Mouse (Mus musculus): ENCODE measurements around the gene Pgbd5.
"Not testable (repeated sequence)": the region's sequence is repeated elsewhere in the genome, so short reads cannot be mapped to it uniquely, and the experiment has no call there.

Pgbd5 gene

DNA sequence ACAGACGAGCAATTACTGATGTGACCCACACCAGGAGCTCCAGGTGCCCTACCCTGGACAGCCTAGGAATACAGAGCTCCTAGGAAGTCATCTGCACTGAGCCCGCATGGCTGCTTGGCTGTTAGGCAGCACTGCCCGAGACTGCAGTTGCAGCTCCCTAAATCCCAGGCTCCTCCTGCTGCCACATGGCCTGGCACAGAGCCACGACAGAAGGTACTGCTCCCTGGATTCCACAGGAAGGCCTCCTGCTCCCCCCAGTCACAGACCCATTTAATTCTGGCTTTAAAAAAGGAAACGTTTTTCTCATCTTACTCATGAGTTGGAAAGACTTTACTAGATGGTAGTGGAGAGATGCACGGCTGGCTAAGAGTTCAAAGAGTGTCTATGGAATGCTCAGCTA is 10.0 kb downstream of the Pgbd5 start:
- DNase-seq (ENCODE audit: low spot score), result no peak

- not testable (repeated sequence) for DNase-seq (ENCODE audit: low spot score)
Measured at GRCm38 (mm10) chr8:124428721-124429120, 10.7 kb downstream of the Pgbd5 start.

- DNase-seq (ENCODE audit: low spot score), result peak; percentile 12
Measured at GRCm38 (mm10) chr8:124421413-124421812, 18.0 kb downstream of the Pgbd5 start.

DNA sequence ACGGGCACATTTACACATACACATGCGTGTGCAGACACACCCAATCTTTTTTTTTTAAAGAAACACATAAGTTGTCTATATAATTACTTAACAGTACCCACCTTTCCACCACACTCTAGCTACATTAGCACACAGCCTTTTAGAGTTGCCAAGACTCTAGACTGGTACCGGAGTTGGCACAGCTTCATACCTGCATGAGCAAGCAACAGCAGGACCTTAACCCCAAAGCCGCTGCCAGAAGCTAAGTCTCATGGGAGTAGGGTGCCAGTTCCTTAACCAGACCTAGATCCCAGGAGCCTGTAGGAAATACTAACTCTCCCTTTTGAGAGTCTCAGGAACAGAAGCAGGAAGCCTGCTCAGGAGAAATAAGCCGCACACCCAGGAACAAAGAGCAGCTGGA is 20.5 kb downstream of the Pgbd5 start:
- no peak for DNase-seq (ENCODE audit: low spot score)

GRCm38 (mm10) chr8:124418185-124418584 is 21.3 kb downstream of the Pgbd5 start:
- DNase-seq (ENCODE audit: low spot score), result no peak

DNA sequence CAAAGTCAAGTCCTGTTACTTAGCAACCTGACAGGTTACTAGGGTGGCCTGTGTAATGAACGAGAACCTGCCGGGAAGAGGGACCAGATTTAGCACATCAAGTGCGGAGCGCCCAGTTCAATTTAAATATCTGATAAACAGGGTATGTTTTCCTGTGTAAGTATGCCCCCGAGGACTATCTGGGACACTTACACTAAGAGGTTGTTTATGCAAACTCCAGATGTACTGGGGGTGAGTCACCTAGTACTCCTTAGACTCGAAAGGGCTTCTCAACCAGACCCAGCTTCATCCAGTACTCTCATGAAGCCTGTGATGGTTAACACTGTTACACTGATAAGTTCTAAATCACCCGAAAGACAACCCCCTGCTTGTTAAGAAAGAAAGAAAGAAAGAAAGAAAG is 22.8 kb downstream of the Pgbd5 start:
- no peak for DNase-seq (ENCODE audit: low spot score)

DNA sequence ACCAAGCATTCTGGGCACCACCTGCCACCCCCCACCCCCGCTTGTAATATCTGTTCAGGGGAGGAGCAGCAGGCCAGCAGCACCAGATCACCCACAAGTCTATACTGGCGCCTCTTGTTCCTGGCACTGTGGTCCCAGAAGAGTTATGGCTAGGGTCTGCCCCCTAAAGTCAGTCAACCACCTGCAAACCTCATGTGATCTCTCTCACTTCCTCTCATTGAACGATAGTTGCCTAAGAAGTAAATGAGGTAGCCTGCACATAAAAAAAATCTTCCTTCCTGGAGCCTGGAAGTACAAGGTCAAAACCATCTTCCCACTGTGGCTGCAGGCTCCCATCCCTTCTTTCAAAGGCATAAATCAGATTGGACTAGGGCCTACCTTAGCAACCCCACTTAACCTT is 23.7 kb downstream of the Pgbd5 start:
- DNase-seq (ENCODE audit: low spot score), result no peak

DNA sequence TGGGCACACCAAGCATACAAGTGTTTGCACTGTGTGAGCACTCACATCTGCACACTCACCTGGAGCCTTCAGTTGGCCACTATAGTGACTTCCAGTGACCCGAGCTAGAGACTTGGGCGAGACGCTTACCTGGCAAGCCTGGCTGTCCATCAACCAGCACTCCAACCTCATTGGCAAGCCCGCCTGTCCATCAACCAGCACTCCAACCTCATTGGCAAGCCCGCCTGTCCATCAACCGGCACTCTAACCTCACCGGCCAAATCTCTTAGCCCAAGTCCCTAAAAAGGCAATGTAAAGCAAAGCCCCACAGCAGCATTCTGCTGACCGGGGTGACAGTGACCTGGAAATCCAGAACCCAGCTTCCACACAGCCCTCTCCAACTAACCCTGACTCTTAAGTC is 24.5 kb downstream of the Pgbd5 start:
- no peak for DNase-seq (ENCODE audit: low spot score)

DNA sequence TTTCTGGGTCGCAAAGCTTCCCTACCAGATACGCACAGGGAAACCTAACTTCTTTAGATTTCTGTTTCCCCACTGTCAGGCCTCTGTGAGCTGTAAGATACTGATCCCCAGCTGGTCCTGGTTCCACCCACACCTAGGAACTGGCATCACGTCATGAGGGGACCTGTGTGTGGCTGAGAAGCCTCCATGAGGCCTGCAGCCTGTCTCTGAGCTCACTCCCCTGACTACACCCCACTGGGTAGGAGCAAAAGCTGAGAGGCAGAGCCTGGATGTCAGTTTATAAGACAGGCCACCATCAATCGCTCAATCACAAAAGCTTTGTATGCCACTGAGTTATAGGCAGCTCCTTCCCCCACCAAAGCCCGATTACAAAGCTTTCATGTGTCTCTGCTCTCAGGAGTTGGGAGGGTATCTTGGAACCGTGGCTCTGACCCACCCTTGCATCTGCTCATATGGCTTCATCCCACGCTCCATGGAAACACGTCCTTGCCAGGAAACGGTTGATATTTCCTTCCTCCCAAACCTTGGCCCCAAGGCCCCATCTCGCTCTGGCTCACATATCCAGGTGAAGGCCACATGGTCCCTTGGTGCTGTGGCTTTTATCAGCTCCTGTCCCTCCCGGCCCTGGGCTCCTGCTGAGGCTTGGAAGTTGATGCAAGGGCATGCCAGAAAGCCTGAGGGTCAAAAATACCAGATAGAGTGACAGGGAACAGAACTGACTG is 26.1 kb downstream of the Pgbd5 start:
- no peak for DNase-seq (ENCODE audit: low spot score)

GRCm38 (mm10) chr8:124412496-124413243 is 26.8 kb downstream of the Pgbd5 start:
- no peak for DNase-seq (ENCODE audit: low spot score)

DNA sequence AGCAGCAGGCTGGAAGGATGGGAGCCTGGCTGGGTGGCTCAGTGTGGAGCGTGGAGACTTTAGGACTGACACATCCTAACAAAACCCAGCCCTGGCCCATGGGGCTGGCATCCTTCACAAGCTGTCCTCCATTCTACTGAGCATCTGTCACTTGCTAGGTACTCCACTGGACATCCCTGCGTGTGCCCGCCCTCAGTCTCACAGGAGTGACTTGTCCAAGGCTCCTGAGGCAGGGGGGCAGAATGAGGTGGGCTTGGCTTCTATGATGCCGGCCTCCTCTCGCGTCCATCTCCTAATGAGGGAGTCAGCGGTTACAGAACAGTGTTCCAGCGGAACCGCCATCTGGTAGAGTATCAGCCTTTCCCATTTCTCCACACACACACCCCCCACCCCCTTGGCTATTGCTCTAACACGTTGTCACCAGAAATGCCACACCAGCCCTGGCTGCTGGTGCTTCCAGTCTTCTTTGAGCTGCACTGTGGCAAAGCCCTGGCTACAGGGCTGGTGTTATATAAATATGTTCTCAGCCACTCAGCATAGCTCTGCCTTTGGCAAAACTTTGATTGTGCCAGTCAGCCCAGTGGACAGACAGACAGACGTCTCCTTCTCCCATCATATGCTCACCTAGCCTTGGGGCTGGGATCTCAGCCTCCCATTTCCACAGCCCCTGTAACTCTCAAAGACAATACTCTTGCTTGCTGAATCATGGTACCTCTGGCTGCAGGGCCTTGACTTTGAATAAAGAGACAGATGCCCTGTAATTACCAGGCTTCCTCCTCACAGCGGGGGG is 34.8 kb downstream of the Pgbd5 start:
- DNase-seq (ENCODE audit: low spot score), result no peak

- DNase-seq (ENCODE audit: low spot score), result no peak
Measured at GRCm38 (mm10) chr8:124403876-124404275, 35.6 kb downstream of the Pgbd5 start.

DNA sequence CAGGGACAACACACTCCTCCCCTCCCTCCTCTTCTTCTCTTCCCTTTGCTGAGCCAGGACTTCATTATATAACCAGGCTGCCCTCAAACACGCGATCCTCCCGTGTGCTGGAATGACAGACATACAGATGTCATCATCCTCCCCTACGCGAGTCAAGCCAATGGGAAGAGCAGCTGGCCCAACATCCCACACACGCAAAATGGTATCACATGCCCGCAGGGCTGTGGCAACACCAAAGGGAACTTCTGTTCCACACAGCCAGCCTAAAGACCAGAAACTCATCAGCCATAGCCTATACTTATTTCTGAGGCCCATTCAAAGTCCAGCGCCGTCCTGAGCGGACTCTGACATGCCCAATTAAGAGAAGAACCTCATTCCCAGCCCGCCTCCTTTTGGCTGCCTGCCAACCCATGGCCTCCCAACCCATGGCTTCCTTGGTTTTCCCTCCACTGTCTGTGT is 40.0 kb downstream of the Pgbd5 start:
- DNase-seq (ENCODE audit: low spot score), result no peak

GRCm38 (mm10) chr8:124398843-124399402 is 40.5 kb downstream of the Pgbd5 start:
- DNase-seq (ENCODE audit: low spot score), result no peak

- no peak for DNase-seq (ENCODE audit: low spot score)
Measured at GRCm38 (mm10) chr8:124397321-124398065, 42.0 kb downstream of the Pgbd5 start.

DNA sequence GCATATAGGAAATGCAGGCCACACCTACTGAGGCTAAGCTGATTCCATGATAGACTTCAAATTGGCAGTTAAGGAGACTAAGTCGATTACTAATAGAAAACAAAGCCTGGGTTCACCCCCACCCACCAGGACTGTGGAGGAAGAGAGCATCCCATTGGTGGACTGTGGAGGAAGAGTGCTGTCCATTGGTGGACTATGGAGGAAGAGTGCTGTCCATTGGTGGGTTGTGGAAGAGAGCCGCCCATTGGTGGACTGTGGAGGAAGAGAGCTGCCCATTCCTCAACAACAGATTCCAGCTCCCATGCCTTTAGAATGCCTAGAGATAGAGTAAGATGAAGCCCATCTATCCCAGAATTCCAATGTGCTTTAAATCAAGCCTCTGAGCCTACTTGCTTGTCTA is 42.9 kb downstream of the Pgbd5 start:
- no peak for DNase-seq (ENCODE audit: low spot score)

DNA sequence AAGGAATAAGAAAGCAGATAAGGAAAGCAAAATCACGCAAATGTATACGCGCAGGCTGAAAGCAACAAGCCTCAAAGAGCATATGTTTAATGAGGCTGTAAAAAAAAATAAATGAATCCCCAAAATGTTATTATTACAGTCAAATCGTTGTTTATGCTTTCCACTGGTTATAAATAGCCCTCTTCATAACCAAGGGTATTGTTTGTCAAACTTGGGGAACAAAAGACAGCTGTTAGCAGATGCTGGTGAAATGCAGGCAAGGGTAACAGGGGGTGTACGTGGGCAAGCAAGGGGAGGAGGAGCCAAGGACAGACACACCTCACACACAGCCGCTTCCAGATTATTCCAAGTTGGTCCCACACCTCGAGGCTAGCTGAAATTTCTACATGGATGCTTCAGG is 44.1 kb downstream of the Pgbd5 start:
- DNase-seq (ENCODE audit: low spot score), result no peak

DNA sequence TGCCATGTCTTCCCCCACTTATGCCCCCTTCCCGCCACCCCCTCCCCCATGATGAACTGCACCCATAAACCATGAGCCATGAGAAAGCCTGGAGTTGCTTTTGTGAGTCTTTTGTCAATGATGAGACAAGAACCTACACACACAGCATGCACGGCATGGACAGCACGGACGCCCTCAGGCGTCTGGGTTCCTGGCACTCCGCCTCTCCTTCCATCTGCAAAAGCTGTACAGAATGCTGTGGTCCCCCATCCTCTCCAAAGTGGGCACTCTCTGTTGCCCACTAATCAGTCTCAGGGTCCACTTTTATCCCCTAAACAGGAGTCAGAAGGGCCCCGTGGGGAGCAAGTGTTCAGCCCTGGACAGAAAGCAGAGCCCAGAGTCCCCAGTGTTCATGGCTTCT is 44.5 kb downstream of the Pgbd5 start:
- DNase-seq (ENCODE audit: low spot score), result no peak

DNA sequence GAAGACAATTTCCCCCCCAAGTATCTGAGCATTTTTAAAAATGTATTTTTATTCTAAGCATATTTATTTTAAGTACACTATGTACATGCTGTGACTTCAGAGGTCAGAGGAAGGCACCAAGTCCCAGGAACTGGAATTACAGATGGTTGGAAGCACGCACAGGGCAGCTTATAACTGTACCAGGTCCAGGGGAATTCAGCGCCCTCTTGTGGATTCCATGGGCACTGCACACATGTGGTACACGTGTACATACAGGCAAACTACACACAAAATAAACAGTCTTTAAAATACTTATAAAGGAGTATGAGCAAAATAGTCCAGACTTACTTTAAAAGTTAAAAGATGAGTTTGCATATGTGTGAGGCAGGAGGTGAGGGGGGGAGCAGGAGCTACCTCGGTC is 45.5 kb downstream of the Pgbd5 start:
- DNase-seq (ENCODE audit: low spot score), result no peak

- DNase-seq (ENCODE audit: low spot score), result no peak
Measured at GRCm38 (mm10) chr8:124393013-124393412, 46.4 kb downstream of the Pgbd5 start.

DNA sequence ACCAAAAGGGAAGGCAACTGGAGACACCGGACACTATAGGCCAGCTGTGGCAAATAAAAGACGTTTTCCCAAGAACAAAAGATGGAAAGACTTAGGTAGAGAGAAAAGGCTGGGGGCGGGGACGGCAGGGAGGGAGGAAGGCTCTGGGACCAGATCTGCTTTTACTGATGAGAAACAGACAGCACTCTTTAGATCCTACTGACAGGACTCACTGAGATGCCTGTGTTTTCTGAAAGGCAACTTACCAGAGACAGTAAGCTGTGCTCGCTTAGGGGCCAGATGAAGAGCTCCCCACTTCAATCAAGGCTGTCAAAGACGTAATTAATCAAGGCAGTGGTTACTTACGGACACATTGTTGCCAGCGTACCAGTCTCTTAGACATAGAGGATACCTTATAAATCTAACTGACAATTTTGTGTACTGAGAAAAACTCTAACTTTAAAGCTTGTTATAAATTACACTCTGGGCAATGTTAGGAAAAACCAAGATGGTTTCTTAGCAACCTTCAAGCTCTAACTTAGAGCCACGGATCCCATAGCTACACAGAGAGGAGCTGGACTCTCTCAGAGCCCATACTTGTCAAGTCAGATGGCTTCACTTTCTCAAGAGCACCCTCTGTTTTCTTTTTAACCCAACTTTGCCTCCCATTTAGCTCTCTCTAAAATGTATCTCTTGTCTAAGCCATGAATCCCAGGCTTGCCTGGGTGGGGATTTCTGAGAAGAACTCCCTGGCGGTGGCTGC is 47.0 kb downstream of the Pgbd5 start:
- no peak for DNase-seq (ENCODE audit: low spot score)

Measured in yolk sac, embryonic 10.5 days (tissue).